Mouse (Mus musculus) adrenal gland, adult 18-20 months (tissue): Measurements from ENCODE around the gene Pax1. TPM values are rescaled to one million over a fixed set of nuclear protein-coding genes. Genes with fewer than 3 reads are reported as not detected.
A peak's percentile ranks its signal among the peaks of the same experiment; 100 is the strongest.

Experiments used
- DNase-seq, 2 experiments: peaks; one replicate each; pipeline ENCODE4 v3.0.0; 2021 to 2022; ENCODE audit warnings: low spot score in 2 of 2
- total RNA-seq, 2 experiments: library from RNA; stranded (reverse); gene quantifications; 1 replicate in 1 of 2; 2 replicates in 1 of 2; pipeline ENCODE4 v1.2.3; 2021

Pax1 gene
- total RNA-seq, 2 experiments from 2014 or later: 0.20 TPM; not detected in 1

DNA sequence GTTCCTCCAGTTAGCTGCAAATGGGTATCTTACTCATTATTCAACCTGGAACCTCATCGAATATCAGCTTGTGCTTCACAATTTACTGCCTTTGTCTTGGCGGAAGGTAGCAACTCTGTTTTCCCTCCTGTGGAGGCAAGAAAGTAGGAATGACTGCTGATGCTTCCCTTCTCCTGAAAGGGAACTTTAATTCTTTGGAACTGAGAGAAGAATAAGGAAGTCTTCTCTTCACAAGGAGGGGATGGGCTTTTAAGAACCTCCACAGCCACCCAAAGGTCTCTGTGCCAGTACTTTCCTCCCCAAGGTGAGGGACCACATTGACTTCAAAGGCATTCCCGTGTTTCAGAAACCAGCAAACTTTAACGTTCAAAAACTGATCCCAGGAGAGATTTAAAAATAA lies 10.1 kb downstream of the Pax1 start:
- DNase-seq: no peak

GRCm38 (mm10) chr2:147372947-147373666 lies 11.4 kb downstream of the Pax1 start:
- no peak for DNase-seq

GRCm38 (mm10) chr2:147373667-147374007 lies 11.9 kb downstream of the Pax1 start:
- DNase-seq: no peak

DNA sequence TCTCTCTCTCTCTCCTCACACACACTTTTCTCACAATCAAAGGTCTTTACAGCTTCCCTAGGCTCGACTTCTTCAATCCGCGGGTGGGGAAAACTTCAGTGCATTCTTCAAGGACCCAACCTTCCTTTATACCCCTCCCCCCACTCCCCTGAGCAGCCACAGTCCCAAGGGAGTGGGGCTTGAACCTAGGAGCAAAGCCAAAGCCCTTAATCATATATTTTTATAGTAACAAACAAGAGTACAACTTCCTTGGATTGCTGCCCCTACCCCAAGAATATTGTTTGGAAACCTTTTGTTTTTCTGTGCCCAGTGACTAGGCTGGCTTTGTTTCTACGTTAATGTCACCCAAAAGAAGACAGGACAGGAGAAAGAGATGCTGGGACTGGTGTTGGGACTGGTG lies 12.5 kb downstream of the Pax1 start:
- DNase-seq: no peak

DNA sequence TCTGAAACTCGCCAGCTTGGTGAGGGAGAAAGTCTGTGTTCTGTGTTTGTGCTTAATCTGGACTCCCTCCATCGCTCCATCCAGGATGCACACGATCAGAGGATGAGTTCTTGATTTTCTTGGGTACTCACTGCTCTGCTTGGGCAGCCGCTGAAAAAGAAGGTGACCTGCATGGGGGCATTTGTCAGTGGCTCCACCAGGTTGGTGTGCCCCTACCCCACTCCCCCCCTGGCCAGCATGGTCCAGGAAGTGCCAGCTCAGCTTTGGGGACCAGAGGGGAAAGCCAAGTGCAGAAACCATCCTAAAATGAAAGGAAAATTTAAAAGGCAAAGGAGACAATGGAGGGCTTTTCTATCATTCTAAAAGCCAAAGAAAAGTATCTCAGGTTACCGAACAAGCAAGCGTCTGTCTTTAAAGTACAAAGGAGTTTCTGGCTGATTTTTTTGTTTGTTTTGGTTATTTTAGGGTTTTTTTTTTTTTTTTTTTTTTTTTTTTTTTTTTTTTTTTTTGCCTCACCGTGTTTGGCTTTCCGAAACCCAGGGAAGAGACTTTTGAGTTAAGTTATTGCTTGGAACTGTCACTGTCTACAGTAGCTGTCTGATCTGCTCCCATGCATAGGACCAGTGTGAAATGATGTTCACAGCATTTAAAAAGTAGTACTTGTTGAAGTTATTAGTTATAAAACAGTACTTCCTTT lies 13.4 kb downstream of the Pax1 start:
- DNase-seq: no peak

DNA sequence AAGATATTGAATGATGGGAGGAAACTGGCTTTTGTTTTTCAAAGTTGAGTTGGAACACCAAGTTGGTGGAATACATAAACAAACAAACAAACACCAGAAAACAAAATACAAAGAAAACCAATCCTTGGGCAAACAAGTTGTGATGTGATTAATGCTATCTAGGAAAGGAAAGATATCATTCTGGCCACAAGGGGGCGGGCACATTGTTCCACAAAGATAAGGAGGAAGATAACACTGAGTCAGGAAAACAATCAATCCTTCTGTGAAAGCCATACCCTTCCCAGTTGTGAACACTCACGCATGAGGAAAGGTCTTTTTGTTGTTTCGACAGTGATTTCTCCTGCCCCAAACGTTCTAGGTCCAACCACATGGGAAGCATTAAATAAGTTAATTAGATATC lies 17.2 kb downstream of the Pax1 start:
- DNase-seq: peak in 1 of 2 experiments; percentile 35

- no peak for DNase-seq
These were observed 21.6 kb downstream of the Pax1 start for GRCm38 (mm10) chr2:147383373-147383772.

DNA sequence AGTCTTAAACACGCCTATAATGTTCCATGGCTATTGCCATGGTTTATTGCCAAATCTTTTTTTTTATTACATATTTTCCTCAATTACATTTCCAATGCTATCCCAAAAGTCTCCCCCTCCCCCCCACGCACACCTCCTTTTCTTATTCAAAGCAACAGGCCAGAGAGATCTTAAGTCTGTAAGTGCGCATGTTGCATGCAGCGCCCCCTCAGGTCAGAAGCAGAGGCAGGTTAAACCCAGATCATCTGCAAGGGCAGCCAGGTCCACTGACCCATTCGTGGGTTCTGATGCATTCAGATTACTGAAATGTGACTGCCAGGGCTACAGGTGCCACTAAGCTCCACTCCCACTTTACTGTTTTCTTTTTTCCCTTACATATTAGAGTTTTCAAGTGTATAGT lies 25.2 kb downstream of the Pax1 start:
- no peak for DNase-seq

DNA sequence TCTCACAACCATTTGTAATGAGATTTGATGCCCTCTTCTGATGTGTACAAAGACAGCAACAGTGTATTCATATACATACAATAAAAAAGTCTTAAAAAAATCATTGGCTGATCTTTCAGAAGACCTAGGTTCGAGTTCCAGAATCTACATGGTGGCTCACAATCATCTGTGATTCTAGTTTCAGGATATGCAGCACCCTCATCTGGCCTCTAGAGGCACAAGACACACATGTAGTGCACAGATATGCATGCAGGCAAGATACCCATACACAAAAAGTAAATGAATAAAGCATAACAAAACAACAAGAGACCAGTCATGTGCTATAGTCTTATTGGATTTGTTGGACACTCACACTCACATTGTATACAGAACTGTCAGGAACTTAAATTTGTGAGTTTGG lies 47.6 kb downstream of the Pax1 start:
- no peak for DNase-seq

- DNase-seq: no peak
These were observed 53.3 kb downstream of the Pax1 start for GRCm38 (mm10) chr2:147415037-147415436.

DNA sequence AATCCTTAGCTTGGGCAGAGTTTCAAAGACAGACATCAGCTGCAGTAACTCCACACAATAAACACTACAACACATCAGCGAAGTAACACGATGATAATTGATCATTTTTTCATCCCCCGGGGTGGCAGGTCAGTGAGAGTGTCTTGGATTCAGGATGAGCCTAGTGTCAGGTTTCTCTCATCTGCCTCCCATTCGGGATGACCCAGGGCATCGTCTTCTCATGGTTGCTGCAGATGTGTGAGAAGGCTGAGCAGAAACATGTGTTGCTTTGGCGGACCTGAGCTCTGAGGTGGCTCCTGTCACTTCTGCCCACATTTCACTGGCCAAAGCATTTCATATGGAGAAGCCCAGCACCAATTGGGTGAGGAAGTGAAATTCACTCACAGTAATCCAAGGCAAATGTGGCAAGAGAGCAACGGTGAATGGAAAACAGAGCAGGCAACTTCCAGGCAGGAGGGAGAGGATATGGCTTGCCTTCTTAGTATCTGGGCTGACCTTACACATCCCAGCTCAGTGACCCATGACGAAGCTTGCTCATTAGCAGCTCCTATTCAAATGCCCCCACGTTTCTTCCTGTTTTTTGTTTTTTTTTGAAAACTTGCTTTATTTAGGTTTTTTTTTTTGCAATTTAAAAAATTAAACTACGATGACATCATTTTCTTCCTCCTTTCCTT lies 63.0 kb downstream of the Pax1 start:
- DNase-seq: no peak

GRCm38 (mm10) chr2:147429607-147430356 lies 68.1 kb downstream of the Pax1 start:
- no peak for DNase-seq

- DNase-seq: peak; percentile 12 to 22
These were observed 71.4 kb downstream of the Pax1 start for GRCm38 (mm10) chr2:147433120-147433519.

Other genes with a start within 250 kb of the Pax1 start
- gene Nkx2-2, start 167.7 kb upstream of the Pax1 start, total RNA-seq: not detected